Mouse (Mus musculus): ENCODE results near the gene Vmn2r76. TPM values are rescaled to one million over a fixed set of nuclear protein-coding genes. Genes with fewer than 3 reads are reported as not detected.
"Not testable (repeated sequence)": the region's sequence is repeated elsewhere in the genome, so short reads cannot be mapped to it uniquely, and the experiment has no call there.

Vmn2r76 gene
- not detected in 2 replicates for polyA plus RNA-seq (2015; fragmentation: Nextera tagmentation; extraction: Ambion mirVana)

DNA sequence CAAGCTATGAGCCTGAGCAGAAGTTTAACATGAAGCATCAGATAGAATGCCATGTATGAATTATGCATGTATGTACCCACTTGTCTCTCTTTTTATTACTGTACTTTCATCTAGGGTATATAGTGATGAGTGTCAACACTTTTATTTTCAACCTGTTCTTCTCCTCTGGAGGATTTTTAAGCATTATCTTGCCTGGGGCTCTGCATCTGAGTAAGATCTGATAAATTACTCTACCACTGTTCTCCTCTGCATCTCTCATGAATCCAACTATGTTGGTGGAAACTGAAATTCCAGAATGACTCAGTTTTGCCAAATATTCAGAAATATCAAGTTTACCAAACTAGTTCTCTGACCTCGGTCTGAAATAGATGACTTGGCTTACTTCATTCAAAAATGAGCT lies at the start of gene Vmn2r76:
Gene Vmn2r76 (minus strand): TSS at position 101 of the 400 bp plus-strand sequence.
- ATAC-seq (ENCODE audit: low FRiP score): no peak
- Histone ChIP-seq H3K27me3 (no peaks in the 10 kb centered on the region), H3K4me3 (no peak within 1 kb of the TSS), H3K9ac (no peak within 1 kb of the TSS), H3K4me1 (replicated peaks) (no peaks in the 10 kb centered on the region), H3K4me2 (no peak within 1 kb of the TSS), H3K9me3 (no peaks in the 10 kb centered on the region), H3K27ac (no peak within 1 kb of the TSS), H3K36me3 (no peaks in the 10 kb centered on the region)
- WGBS: 76% methylated on average over 1 of the region's 1 CpGs

DNA sequence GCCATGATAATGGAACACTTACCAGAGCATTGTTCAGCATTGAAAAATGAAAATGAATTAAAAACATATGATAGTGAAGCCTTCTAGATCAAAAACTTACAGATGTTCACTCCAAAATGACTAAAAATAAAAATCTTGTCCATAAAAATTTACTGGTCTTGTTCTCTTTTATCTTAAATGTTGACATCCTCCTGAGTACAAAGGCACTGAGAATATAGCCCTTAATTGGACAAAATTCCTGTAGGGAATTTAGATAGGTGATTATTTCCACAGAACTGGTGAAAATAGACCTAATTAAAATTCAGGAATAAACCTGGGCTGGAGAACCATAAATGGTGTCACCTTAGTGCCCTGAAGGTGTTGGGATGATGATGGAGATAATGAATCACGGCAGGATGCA lies 31.0 kb upstream of the Vmn2r76 start, which contains the start of gene Olfr310:
Gene Olfr310 (minus strand): TSS at position 101 of the 400 bp plus-strand sequence.
- no peaks in the 10 kb centered on the region for H3K9me3 ChIP-seq
- 79% methylated on average over 1 of the region's 1 CpGs for WGBS
- H3K27ac ChIP-seq: no peak within 1 kb of the TSS
- ATAC-seq (ENCODE audit: low FRiP score): no peak
- no peak within 1 kb of the TSS for H3K4me3 ChIP-seq
- H3K36me3 ChIP-seq: no peaks in the 10 kb centered on the region
- no peak within 1 kb of the TSS for H3K9ac ChIP-seq
- no peaks in the 10 kb centered on the region for H3K4me1 ChIP-seq (replicated peaks)
- H3K27me3 ChIP-seq: no peaks in the 10 kb centered on the region
- no peak within 1 kb of the TSS for H3K4me2 ChIP-seq

DNA sequence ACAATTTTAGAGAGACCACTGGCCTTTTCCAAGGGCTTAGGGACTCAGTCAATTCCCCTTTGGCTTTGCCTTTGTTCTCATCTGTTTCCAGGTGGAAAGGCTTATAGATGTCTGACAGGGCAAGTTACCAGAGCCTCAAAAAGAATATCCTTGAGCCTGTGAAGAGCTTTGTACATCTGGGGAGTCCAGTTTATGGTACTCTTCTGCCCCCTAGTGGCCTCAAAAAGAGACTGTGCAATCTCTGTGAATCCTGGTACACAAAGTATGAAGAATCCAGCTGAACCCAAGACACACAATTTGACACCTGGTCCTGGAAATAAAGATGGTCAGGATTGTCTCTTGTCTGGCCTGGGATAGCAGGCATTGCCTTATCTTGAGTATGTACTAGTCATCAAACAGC lies 34.8 kb downstream of the Vmn2r76 start:
- H3K4me2 ChIP-seq: no peak overlapping the region
- H3K9ac ChIP-seq: no peak overlapping the region
- peak; percentile 80; the same call in 1 of the 2 replicates for ATAC-seq (ENCODE audit: low FRiP score)
- H3K9me3 ChIP-seq: no peaks in the 10 kb centered on the region
- H3K4me3 ChIP-seq: no peak overlapping the region
- no peaks in the 10 kb centered on the region for H3K4me1 ChIP-seq (replicated peaks)
- H3K36me3 ChIP-seq: no peaks in the 10 kb centered on the region
- H3K27ac ChIP-seq: no peak overlapping the region
- H3K27me3 ChIP-seq: no peaks in the 10 kb centered on the region

DNA sequence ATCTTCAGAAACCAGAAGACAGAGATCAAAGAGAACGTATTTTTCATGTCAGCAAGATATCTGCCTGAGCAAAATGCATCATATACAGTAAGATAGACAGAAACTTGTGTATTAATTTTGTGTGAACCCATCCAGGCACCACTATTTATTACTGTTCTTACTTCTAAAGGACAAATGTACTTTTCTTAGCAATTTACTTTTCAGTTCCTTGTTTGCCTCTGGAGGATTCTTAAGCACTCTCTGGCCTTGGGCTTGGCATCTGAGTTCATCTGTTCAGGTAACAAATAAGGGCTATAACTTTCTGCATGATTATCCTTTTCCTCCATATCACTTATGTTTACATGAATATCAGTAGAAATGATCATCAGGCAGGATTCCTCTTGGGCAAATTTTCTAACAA lies 74.4 kb downstream of the Vmn2r76 start, which contains the start of gene Vmn2r75:
Gene Vmn2r75 (minus strand): TSS at position 101 of the 400 bp plus-strand sequence.
- H3K27me3 ChIP-seq; ATAC-seq (ENCODE audit: low FRiP score); H3K27ac ChIP-seq; H3K9me3 ChIP-seq; H3K36me3 ChIP-seq; H3K9ac ChIP-seq; H3K4me1 ChIP-seq (replicated peaks); H3K4me2 ChIP-seq; H3K4me3 ChIP-seq: not testable (repeated sequence)
- WGBS: 60% methylated on average over 1 of the region's 1 CpGs

Other genes starting within 250 kb of the Vmn2r76 start
- not detected in 2 replicates for gene Vmn2r75, start 74.5 kb downstream of the Vmn2r76 start, polyA plus RNA-seq (2015; fragmentation: Nextera tagmentation; extraction: Ambion mirVana)
- gene Olfr310, start 30.9 kb upstream of the Vmn2r76 start, polyA plus RNA-seq (2015; fragmentation: Nextera tagmentation; extraction: Ambion mirVana): not detected in 2 replicates
- not detected in 2 replicates for gene Olfr309, start 67.4 kb upstream of the Vmn2r76 start, polyA plus RNA-seq (2015; fragmentation: Nextera tagmentation; extraction: Ambion mirVana)
- not detected in 2 replicates for gene Olfr308, start 79.3 kb upstream of the Vmn2r76 start, polyA plus RNA-seq (2015; fragmentation: Nextera tagmentation; extraction: Ambion mirVana)
- gene Olfr307, start 91.3 kb upstream of the Vmn2r76 start, polyA plus RNA-seq (2015; fragmentation: Nextera tagmentation; extraction: Ambion mirVana): not detected in 2 replicates
- gene Olfr305, start 120.6 kb upstream of the Vmn2r76 start, polyA plus RNA-seq (2015; fragmentation: Nextera tagmentation; extraction: Ambion mirVana): not detected in 2 replicates
- not detected in 2 replicates for gene Olfr304, start 140.3 kb upstream of the Vmn2r76 start, polyA plus RNA-seq (2015; fragmentation: Nextera tagmentation; extraction: Ambion mirVana)
- not detected in 2 replicates for gene Olfr303, start 151.5 kb upstream of the Vmn2r76 start, polyA plus RNA-seq (2015; fragmentation: Nextera tagmentation; extraction: Ambion mirVana)
- gene Olfr301, start 157.5 kb upstream of the Vmn2r76 start, polyA plus RNA-seq (2015; fragmentation: Nextera tagmentation; extraction: Ambion mirVana): not detected in 2 replicates
- not detected in 2 replicates for gene Olfr299, start 213.6 kb upstream of the Vmn2r76 start, polyA plus RNA-seq (2015; fragmentation: Nextera tagmentation; extraction: Ambion mirVana)
- not detected in 2 replicates for gene Olfr298, start 246.2 kb upstream of the Vmn2r76 start, polyA plus RNA-seq (2015; fragmentation: Nextera tagmentation; extraction: Ambion mirVana)